Mouse (Mus musculus): ENCODE data around the gene Gm4871.
"Not testable (repeated sequence)": the region's sequence is repeated elsewhere in the genome, so short reads cannot be mapped to it uniquely, and the experiment has no call there.

The Gm4871 gene

GRCm38 (mm10) chr5:145032391-145032790, at the start of gene Gm4871:
Gene Gm4871, minus strand, starts transcription at chr5:145032754.
- not testable (repeated sequence) for DNase-seq (ENCODE audit: low spot score)

GRCm38 (mm10) chr5:145081866-145082613, 49.5 kb upstream of the Gm4871 start:
- peak; percentile 30 for DNase-seq (ENCODE audit: low spot score)

GRCm38 (mm10) chr5:145075081-145075480, 42.5 kb upstream of the Gm4871 start:
- no peak for DNase-seq (ENCODE audit: low spot score)

- DNase-seq (ENCODE audit: low spot score), result no peak
Measured at GRCm38 (mm10) chr5:145071342-145071741, 38.8 kb upstream of the Gm4871 start.

GRCm38 (mm10) chr5:145069707-145070106, 37.2 kb upstream of the Gm4871 start:
- peak; percentile 95 for DNase-seq (ENCODE audit: low spot score)

- DNase-seq (ENCODE audit: low spot score), result no peak
Measured at GRCm38 (mm10) chr5:145068863-145069262, 36.3 kb upstream of the Gm4871 start.

GRCm38 (mm10) chr5:145064765-145065340, 32.3 kb upstream of the Gm4871 start:
- no peak for DNase-seq (ENCODE audit: low spot score)

- DNase-seq (ENCODE audit: low spot score), result no peak
Measured at GRCm38 (mm10) chr5:145059524-145059923, 27.0 kb upstream of the Gm4871 start.

- DNase-seq (ENCODE audit: low spot score), result peak; percentile 35
Measured at GRCm38 (mm10) chr5:145058722-145059121, 26.2 kb upstream of the Gm4871 start.

GRCm38 (mm10) chr5:145057907-145058306, 25.4 kb upstream of the Gm4871 start:
- DNase-seq (ENCODE audit: low spot score), result no peak

GRCm38 (mm10) chr5:145054187-145054586, 21.6 kb upstream of the Gm4871 start:
- DNase-seq (ENCODE audit: low spot score), result not testable (repeated sequence)

GRCm38 (mm10) chr5:145042690-145043089, 10.1 kb upstream of the Gm4871 start, which contains the start of gene 1700018F24Rik:
Gene 1700018F24Rik, plus strand, starts transcription at chr5:145042990.
- DNase-seq (ENCODE audit: low spot score), result not testable (repeated sequence)

GRCm38 (mm10) chr5:145041628-145042027, 9.1 kb upstream of the Gm4871 start:
- DNase-seq (ENCODE audit: low spot score), result no peak

- not testable (repeated sequence) for DNase-seq (ENCODE audit: low spot score)
Measured at GRCm38 (mm10) chr5:145030476-145030875, 2.1 kb downstream of the Gm4871 start.

GRCm38 (mm10) chr5:145020712-145021111, 11.8 kb downstream of the Gm4871 start:
- DNase-seq (ENCODE audit: low spot score), result not testable (repeated sequence)

GRCm38 (mm10) chr5:145020254-145020653, 12.3 kb downstream of the Gm4871 start:
- not testable (repeated sequence) for DNase-seq (ENCODE audit: low spot score)

GRCm38 (mm10) chr5:145016761-145017160, 15.8 kb downstream of the Gm4871 start:
- DNase-seq (ENCODE audit: low spot score), result not testable (repeated sequence)

- DNase-seq (ENCODE audit: low spot score), result no peak
Measured at GRCm38 (mm10) chr5:145014278-145014677, 18.3 kb downstream of the Gm4871 start.

- no peak for DNase-seq (ENCODE audit: low spot score)
Measured at GRCm38 (mm10) chr5:145008878-145009659, 23.5 kb downstream of the Gm4871 start.

GRCm38 (mm10) chr5:145005596-145005995, 27.0 kb downstream of the Gm4871 start:
- DNase-seq (ENCODE audit: low spot score), result no peak

- no peak for DNase-seq (ENCODE audit: low spot score)
Measured at GRCm38 (mm10) chr5:145004495-145004894, 28.1 kb downstream of the Gm4871 start.

GRCm38 (mm10) chr5:145003362-145003761, 29.2 kb downstream of the Gm4871 start:
- no peak for DNase-seq (ENCODE audit: low spot score)

- DNase-seq (ENCODE audit: low spot score), result peak; percentile 36
Measured at GRCm38 (mm10) chr5:144998491-144998890, 34.1 kb downstream of the Gm4871 start.

All from adipocyte (in vitro differentiated cells).